Mouse (Mus musculus): ENCODE data around the gene Atn1.

- TF ChIP-seq CTCF (IDR thresholded peaks at IDR 0.05; ENCODE audit: extremely low read depth, insufficient read depth, insufficient read length, insufficient replicate concordance), result no peak
- TF ChIP-seq POLR2A (IDR thresholded peaks at IDR 0.05; ENCODE audit: low read depth, low read length), result no peak
These were observed 26.1 kb upstream of the Atn1 start for GRCm38 (mm10) chr6:124782436-124782835.

All from spleen, adult 2 months (tissue).